Mouse (Mus musculus): ENCODE data around the gene Lcp2.
A peak's percentile ranks its signal among the peaks of the same experiment; 100 is the strongest.

Lcp2 gene

GRCm38 (mm10) chr11:34046767-34047541, at the start of gene Lcp2:
Gene Lcp2 (plus strand): TSS chr11:34046920.
- peak; percentile 68 for DNase-seq

- no peak for DNase-seq
These were observed 48.5 kb upstream of the Lcp2 start for GRCm38 (mm10) chr11:33998244-33998643.

GRCm38 (mm10) chr11:34000416-34000815, 46.3 kb upstream of the Lcp2 start:
- no peak for DNase-seq

GRCm38 (mm10) chr11:34001938-34002592, 44.7 kb upstream of the Lcp2 start:
- DNase-seq = peak; percentile 82

- DNase-seq = no peak
These were observed 44.1 kb upstream of the Lcp2 start for GRCm38 (mm10) chr11:34002593-34002965.

GRCm38 (mm10) chr11:34007616-34008015, 39.1 kb upstream of the Lcp2 start:
- no peak for DNase-seq

GRCm38 (mm10) chr11:34008214-34008613, 38.5 kb upstream of the Lcp2 start:
- DNase-seq = peak; percentile 66

GRCm38 (mm10) chr11:34008702-34009101, 38.0 kb upstream of the Lcp2 start:
- peak; percentile 87 for DNase-seq

- peak; percentile 53 for DNase-seq
These were observed 37.2 kb upstream of the Lcp2 start for GRCm38 (mm10) chr11:34009316-34010087.

- DNase-seq = peak; percentile 44
These were observed 36.4 kb upstream of the Lcp2 start for GRCm38 (mm10) chr11:34010133-34010858.

GRCm38 (mm10) chr11:34010859-34011172, 35.9 kb upstream of the Lcp2 start:
- DNase-seq = peak; percentile 28

- no peak for DNase-seq
These were observed 34.6 kb upstream of the Lcp2 start for GRCm38 (mm10) chr11:34012007-34012652.

- no peak for DNase-seq
These were observed 21.6 kb upstream of the Lcp2 start for GRCm38 (mm10) chr11:34025091-34025490.

GRCm38 (mm10) chr11:34029658-34030057, 17.1 kb upstream of the Lcp2 start:
- DNase-seq = no peak

- DNase-seq = peak; percentile 75
These were observed 15.5 kb upstream of the Lcp2 start for GRCm38 (mm10) chr11:34031015-34031805.

GRCm38 (mm10) chr11:34034008-34034505, 12.7 kb upstream of the Lcp2 start:
- no peak for DNase-seq

- no peak for DNase-seq
These were observed 11.9 kb upstream of the Lcp2 start for GRCm38 (mm10) chr11:34034794-34035193.

- DNase-seq = no peak
These were observed 10.6 kb upstream of the Lcp2 start for GRCm38 (mm10) chr11:34035909-34036658.

- DNase-seq = no peak
These were observed 6.7 kb upstream of the Lcp2 start for GRCm38 (mm10) chr11:34040061-34040460.

- DNase-seq = peak; percentile 66
These were observed 3.9 kb upstream of the Lcp2 start for GRCm38 (mm10) chr11:34042808-34043207.

- no peak for DNase-seq
These were observed 820 bp downstream of the Lcp2 start for GRCm38 (mm10) chr11:34047542-34047937.

Data from thymus, postnatal 25 days (tissue).